Mouse (Mus musculus) G1E-ER4 (cell line): Measurements from ENCODE around the gene Thsd7b. TPM values are rescaled to one million over a fixed set of nuclear protein-coding genes. Genes with fewer than 3 reads are reported as not detected.

Source experiments
- GATA1 ChIP-seq: IDR thresholded peaks from one replicate; pipeline ENCODE4 v1.8.0; 2012; ENCODE audit warnings: low read length, inconsistent platforms
- polyA plus RNA-seq: library from polyadenylated mRNA; stranded (reverse); fragments of >175 nt; gene quantifications from 2 replicates; pipeline ENCODE4 v1.2.3, GENCODE M21; 2012

Gene Thsd7b
- polyA plus RNA-seq: not detected in 2 replicates

DNA sequence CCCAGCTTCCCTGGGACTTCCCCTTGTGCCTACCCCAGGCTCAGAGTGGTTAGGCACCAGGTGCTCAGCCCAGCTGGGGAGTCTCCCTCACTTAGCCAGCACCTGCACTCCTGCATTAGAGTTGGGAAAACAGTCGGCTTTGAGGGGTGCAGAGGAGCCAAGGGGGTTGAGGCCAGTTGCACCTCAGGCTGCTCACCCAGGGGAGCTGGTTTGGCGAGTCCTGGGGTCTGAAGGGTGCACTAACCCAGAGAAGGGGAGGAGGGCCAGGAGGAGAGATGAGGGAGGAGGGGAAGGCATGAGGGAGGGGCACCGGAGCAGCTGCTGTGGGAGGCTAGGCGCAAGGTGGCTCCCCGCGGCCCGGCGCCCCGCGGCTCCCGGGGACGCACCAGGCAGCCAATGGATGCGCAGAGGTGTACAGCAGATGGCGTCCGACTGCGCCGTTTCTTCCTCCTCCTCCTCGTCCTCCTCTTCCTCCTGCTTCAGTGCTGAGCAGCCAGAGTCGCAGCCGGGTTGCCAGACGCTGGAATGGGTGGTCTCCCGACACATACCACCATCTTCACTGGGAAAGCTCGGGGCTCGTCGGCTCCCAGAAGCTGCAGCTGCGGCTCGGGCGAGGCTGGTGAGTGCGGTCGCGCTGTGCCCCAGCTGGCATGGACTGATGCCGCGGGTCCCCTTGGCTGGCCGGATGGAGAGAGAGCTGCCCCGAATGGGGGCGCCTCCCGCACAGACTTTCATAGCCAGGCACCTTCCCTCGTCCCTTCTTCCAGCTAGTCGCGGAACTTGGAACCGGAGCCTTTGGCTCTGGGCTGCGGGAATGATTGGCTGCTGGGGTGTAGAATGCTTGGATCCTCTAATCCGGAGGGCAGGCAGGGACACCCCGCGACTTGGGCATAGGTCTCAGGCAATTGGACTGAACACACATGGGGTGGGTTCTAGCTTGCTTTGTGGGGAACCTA, at the start of gene Thsd7b:
Gene Thsd7b, plus strand, starts transcription at position 321 of the 956 bp plus-strand sequence.
- TF ChIP-seq GATA1: no peak

- no peak for TF ChIP-seq GATA1
These were observed 28.8 kb upstream of the Thsd7b start for GRCm38 (mm10) chr1:129244292-129244691.

DNA sequence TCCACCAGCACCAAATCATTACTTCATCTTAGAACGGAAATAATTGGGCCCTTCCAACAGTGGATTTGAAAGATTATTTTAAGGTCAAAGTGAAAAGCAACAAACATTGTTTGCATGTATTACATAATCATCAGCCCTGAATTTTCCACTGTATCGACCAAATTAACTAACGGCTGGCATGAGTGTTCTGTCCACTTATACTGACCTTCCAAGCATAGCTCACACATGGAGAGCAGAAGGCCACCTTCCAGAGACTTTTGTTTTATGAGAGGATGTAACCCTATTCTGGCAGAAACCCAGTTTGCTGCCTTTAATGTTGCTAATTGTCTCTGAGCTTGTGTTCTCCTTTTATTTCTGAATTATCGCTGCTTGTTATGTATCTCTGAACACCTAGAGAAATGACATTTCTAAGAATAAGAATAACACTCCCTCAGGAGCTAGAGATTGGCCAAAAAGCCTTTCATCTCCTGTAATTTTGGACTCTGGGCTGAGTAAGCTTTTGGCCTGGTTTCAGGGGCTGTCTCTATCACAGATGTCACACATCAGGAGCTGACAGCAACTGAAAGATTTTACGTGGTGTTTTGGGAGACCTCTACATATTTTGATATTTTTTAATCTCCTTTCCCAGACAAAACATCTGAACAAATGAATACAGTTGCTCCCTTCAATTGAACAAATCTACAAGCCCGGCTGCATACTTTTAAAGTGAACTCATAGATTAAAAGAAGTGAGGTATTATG, 22.2 kb upstream of the Thsd7b start:
- no peak for TF ChIP-seq GATA1

GRCm38 (mm10) chr1:129266684-129267083, 6.4 kb upstream of the Thsd7b start:
- TF ChIP-seq GATA1: no peak

DNA sequence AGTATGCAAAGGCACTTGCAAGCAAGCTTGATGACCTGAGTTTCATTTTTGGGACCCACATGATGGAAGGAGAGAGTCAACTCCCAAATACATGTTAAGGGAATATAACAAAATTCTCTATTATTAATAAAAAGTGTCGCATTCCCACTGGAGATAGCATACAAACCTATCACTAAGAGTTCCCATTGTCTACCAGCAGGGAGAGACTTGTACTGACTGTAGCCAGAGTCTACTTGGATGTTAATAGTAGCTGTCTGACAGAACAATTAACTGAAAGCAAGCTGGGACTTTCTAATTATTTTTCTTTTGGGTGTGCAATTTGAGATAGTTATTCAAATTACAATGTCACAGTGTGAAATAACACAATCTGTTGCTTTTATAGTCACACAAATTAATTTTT, 31.1 kb downstream of the Thsd7b start:
- no peak for TF ChIP-seq GATA1

- TF ChIP-seq GATA1: no peak
These were observed 51.3 kb downstream of the Thsd7b start for GRCm38 (mm10) chr1:129324388-129324787.

GRCm38 (mm10) chr1:129324798-129325197, 51.7 kb downstream of the Thsd7b start:
- TF ChIP-seq GATA1: no peak

- no peak for TF ChIP-seq GATA1
These were observed 83.5 kb downstream of the Thsd7b start for GRCm38 (mm10) chr1:129356631-129357030.

DNA sequence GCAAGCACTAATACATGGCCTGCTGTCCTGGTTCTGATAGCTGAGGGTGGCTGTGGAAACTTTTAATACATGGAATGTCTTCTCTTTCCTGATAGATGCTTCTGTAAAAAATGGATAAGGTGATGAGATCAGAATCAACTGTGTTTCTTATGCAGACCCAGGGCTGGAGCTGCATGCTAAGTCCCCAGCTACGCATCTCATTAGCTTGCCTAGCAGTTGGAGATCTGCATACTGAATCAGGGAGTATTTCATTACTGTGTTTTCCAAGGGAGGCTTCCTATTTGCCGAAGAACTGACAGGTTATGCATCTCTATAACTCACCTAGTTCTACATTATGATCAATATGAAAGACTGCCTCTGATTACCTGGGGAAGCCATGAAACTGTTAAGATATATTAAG, 84.3 kb downstream of the Thsd7b start:
- TF ChIP-seq GATA1: no peak

GRCm38 (mm10) chr1:129363368-129363767, 90.3 kb downstream of the Thsd7b start:
- no peak for TF ChIP-seq GATA1

DNA sequence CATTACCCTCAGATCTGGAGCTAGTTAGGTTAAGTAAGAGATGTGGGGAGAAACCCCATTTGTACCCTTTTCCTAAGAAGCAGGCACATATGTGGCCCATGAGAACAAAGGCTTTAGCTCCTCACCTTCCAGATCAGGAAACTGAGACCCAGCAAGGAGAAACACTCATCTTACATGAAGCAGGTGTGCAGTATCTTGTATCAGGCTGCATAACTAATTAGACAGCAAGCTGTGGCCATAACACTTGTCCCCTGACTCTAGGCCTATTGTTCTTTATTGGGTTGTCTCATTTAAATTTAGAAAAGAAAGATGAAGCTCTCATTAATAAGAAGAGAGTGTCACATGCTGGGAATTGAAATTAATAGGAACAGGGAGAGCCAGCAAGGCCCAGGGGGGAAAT, 91.7 kb downstream of the Thsd7b start:
- no peak for TF ChIP-seq GATA1

- no peak for TF ChIP-seq GATA1
These were observed 92.5 kb downstream of the Thsd7b start for GRCm38 (mm10) chr1:129365590-129365989.

- no peak for TF ChIP-seq GATA1
These were observed 113.4 kb downstream of the Thsd7b start for GRCm38 (mm10) chr1:129386479-129386878.

DNA sequence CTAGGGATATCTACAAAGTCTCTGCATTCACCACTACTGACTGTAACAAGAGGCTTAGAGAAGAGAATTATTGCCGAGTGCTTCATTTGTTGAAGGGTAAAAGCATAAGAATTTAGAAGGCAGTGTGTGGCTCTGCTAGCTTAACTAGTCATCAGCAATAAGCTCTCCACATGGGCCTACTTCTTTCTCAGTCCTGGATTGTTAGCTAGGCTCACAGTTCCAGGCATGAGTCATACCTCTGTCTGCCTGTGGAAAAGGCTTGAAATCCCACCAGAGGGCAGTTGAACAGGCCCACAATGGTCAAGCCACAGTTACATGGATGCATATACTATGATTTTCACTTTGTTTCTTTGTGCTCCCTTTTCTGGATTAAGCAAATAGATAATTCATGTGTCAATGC, 138.5 kb downstream of the Thsd7b start:
- TF ChIP-seq GATA1: no peak

GRCm38 (mm10) chr1:129421581-129421980, 148.5 kb downstream of the Thsd7b start:
- TF ChIP-seq GATA1: no peak

DNA sequence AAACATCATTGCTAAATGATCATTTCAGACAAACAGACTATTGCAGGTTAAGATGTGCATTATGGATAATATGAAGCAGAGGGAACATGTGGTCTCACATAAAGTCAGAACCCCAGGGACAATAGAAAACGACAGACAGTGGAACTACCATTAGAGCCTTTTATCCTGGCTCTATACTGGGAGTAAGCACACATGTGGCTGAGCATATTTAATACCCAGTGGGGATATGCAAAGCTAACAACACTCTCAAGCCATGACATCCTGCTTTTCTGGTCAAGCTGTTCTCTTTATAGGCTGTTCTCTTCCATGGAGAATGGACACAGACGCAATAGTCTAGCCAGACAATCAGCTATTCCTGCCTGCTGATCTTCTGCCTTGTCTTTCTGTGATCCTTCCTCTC, 191.3 kb downstream of the Thsd7b start:
- TF ChIP-seq GATA1: no peak

GRCm38 (mm10) chr1:129473504-129473903, 200.4 kb downstream of the Thsd7b start:
- TF ChIP-seq GATA1: no peak
